Mouse (Mus musculus) cerebellum, adult 18-20 months (tissue): ENCODE results near the gene Celf2.

ENCODE experiments used
- DNase-seq, 2 experiments: peaks; one replicate each; pipeline ENCODE4 v3.0.0; 2021

Gene Celf2

GRCm38 (mm10) chr2:6653719-6654118, 855.6 kb downstream of the Celf2 start:
- peak; percentile 17 to 39 for DNase-seq

DNA sequence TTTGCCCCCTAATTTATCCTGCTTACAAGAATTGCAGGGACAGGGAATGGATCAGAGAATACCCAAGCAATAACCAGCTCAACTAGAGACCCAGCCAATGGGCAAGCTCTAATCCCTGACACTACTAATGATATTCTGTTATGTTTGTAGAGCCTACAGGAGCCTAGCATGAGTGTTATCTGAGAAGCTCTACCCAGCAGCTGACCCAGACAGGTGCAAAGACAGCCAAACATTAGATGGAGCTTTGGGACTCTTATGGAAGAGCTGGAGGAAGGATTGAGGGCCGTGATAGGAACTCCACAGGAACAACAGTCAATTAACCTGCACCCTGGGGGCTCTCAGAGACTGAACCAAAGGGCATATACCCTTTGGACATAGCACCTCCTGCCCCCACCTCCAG, 857.7 kb downstream of the Celf2 start:
- DNase-seq = no peak

DNA sequence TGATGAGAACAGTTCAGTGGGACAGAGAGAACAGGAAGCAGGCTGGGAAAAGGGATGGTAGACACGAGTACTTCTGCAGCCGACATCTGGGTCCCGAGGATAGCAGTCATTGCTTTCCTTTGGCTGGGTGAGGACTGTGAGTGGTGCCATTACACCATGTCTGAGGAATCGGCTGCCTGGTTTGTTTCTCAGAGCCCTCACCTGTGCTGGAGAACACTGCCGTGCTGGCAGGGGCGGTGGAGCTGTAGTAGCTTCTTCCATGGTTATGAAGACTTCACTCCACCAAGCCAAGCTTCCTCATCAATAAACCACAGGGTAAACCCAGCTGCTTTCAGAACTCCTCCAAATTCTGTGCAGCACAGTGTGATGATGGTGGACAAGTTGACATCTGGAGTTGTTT, 860.5 kb downstream of the Celf2 start:
- no peak for DNase-seq

DNA sequence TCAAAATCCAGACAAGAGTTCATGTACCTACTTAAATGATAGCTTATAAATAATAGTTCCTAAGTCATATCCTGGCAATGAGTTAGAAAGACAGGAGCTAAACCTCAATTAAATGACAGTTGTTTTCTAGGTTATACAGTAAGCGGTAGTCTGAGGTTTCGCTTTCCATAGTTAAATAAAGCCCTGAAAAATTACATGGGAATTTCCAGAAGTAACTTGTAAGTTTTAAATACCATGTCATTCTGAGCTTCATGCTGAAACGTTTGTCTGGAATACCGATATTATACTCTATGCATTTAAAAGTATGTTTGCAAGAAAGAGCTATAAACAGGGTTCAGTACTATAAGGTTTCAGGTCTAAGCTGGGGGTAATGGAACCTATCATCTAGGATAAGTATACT, 862.3 kb downstream of the Celf2 start:
- DNase-seq = no peak

- DNase-seq = no peak
Observed at GRCm38 (mm10) chr2:6646325-6646724, 863.0 kb downstream of the Celf2 start.

DNA sequence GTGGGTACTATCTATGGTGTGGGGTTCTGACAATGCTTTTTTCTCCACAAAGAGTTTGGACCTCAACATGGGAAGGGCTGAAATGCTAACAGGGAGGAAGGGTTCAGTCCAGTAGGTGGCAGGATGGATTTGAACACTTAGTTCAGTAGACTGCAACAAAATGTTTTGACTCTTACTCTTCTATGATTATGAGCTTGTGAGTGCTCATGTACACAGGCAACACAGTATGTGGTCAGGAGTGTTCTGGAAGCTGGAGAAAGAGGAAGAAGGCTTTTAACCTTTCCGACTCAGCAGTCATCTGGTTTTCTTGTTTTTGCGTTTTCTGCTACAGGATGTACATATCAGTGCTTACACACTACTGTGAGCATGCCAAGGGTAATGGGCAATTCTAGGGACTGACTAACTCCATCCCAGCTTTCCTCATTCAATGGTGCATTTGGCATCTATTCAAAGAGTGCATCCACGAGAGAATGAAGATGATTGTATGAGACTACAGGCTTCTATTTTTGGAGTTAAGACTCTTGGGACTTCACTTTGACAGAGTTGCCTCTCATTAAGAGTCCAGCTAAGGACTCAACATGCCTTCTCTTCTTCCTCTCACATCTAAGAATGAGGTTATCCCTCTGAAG, 867.0 kb downstream of the Celf2 start:
- DNase-seq = no peak

GRCm38 (mm10) chr2:6639370-6639769, 870.0 kb downstream of the Celf2 start:
- no peak for DNase-seq

GRCm38 (mm10) chr2:6637147-6637546, 872.2 kb downstream of the Celf2 start:
- DNase-seq = no peak

- DNase-seq = no peak
Observed at GRCm38 (mm10) chr2:6634899-6635298, 874.5 kb downstream of the Celf2 start.

DNA sequence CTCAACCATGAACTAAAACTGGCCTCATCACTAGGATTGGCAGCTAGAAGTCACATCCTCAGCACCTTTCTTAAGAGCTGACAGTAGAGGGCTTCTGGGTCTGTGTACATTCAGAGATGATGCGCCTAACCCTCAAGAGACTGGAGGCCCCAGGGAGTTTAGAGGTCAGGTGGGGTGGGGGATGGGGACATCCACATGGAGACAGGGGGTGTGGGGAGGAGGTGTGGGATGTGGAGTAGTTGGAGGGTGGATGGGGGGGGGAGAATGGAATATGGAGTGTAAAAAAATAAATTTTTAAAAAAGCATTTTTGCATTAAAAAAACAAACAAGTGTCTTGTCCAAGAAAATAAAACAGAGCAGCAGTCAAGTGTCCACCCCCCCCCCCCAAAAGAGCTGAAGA, 876.2 kb downstream of the Celf2 start:
- DNase-seq = no peak

GRCm38 (mm10) chr2:6623802-6624201, 885.6 kb downstream of the Celf2 start:
- DNase-seq = no peak

- DNase-seq = no peak
Observed at GRCm38 (mm10) chr2:6622082-6622481, 887.3 kb downstream of the Celf2 start.

DNA sequence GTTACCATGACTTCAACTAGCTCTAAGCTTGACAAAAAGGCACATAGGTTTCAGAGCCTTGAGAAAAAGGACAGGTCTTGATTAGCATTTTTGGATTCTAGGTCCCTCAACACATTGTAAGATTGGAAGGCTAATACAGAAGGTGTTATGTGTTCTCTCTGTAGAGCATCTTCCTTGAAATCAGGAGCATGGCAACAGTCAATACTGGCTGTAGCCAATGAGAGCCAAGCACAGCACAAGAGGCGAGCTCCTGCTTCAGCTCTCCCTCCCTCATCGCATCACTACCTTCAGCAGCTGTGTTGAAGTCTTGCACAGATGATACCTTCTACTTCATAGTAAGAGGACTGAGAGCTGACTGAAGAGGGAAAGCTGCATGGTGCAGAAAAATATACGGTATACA, 890.5 kb downstream of the Celf2 start:
- DNase-seq = no peak

GRCm38 (mm10) chr2:6618450-6618849, 890.9 kb downstream of the Celf2 start:
- no peak for DNase-seq

- no peak for DNase-seq
Observed at GRCm38 (mm10) chr2:6604347-6604746, 905.0 kb downstream of the Celf2 start.

DNA sequence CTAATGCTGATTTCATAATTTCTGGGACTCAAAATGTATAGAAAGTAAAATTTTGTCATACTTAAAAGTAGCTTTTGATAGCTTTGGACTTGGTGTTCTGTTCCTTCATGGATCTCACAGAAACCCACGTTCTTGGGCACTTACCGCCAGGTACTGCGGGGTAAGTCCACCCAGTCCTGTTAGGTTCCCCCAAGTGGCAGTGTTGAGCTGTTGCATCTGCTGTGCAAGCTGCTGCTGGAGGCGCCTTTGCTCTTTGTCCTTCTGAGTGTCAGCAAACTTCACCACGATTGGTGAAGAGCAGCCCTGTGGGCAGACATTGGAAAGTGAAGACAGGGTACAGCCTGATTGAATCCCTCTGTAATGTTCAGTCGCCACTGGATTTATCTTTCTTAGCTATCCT, 905.5 kb downstream of the Celf2 start:
- no peak for DNase-seq

DNA sequence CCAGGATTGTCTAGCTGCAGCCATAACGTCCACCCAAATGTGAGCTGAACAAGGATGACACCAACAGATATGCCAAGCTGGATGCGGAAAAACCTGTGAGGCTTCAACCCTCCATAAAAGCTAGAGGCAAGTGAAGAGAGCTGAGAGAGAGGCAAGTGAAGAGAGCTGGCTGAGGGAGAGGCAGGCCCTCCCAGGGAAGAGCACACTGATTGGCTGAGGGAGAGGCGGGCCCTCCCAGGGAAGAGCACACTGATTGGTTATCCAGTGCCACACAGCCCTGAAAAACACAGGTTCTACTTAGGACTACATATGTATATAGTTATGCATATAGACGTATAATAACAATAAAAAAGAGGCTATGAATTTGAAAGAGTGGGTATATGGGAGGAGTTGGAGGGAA, 907.2 kb downstream of the Celf2 start:
- no peak for DNase-seq

DNA sequence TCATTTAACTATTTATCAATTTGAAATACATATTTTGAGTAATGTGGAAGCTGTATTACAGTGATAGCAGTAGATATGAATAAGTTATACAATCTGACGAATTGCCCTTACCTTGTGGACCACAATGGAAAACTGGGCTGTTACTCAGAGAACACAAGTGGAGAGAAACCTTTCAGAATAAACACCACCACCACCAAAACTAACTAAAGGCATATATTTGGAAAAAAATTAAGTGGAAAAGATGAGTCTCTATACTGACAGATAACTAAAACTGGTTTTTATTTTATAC, 910.5 kb downstream of the Celf2 start:
- no peak for DNase-seq

DNA sequence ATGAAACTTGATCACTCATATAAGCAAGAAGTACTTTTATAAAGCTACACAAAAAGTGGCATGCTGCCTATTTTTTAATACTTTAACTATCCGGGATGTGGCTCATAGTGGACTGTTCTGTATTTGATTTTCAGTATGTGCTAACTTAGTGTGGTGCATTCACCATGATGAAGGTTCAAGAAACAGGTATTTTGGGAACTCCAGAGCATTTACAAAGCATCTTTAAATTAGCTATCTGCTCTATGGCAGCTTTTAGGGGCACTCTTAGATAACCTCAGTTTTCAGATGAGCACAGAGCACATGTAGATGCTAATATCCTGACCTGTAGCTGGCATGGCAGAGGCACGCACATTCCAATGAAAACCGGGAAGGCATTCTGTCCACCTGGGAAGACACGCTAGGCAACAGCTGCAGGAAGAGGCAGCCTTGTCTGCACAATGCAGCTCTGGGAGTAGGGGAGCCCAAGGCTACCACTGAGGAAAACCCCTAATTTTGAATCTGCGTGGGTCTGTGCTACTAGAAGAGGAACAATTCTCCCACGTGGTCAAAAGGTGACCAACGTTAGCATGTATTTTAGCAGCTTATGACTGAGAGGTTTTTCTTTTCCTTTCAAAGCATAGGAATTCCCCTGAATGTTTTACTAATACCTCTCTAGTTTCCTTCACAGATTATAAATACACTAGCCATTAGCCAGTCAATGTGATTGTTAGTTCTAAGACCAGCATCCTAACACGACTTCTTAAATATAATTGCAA, 911.1 kb downstream of the Celf2 start:
- DNase-seq = no peak

DNA sequence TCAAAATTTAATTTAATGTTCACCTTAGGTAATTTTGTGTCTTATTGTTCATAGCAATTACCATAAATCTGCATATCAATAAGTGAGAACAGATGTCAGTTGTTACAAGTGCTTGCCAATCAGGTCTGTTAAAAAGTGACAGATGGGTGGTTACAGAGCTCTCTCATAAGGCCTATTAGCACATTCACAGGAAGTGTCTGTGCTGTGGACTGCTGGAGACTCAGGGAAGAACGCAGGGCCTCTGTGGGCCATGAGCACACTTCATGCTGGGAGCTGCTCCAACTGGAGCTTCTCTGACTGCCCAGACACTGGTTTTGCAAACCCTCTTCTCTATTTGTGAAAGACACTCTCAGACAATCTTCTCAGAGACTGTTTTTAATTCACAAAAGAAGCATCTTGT, 914.6 kb downstream of the Celf2 start:
- peak; percentile 36 to 42 for DNase-seq

DNA sequence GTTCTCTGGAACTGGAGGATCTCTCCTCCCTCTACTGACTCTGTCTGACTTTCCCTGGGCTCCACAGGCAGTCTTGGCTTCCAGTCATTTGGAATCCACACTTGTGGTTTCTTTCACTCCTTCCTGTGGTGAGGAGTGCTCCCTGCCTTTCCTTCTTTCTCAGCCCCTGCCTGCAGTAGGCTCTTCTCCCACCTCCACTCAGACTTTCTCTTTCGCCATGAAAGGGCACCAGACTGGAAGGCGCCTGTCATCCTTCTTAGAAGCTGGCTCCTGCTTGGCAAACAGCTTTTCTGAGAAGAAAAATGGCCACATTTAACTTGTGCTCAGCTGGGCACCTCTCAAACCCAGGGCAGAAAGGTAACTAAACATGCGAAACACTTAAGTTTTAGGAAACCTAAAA, 915.2 kb downstream of the Celf2 start:
- DNase-seq = peak in 1 of 2 experiments; percentile 32

DNA sequence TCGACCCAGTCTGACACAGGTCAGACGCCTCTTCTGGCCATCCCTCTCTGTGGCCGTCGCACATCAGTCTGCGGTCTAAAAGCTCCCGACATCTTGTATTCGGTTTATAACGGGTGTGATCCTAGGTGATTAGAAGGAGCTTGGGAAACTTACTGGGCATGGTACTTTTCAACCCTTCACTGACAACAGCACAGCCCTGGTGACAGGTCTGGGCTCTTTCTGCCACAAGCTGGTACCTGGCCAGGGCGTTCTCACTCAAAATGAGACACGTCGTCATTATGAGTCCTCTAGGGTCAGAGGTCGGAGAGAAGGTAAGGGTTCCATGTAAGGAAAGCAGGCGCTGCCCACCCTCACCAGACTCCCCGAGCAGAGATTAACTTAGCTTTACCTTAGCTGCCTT, 915.6 kb downstream of the Celf2 start:
- DNase-seq = peak in 1 of 2 experiments; percentile 13

GRCm38 (mm10) chr2:6586122-6586681, 923.2 kb downstream of the Celf2 start:
- no peak for DNase-seq

GRCm38 (mm10) chr2:6585069-6585754, 924.2 kb downstream of the Celf2 start:
- DNase-seq = no peak
